Mouse (Mus musculus) lung, embryonic 16.5 days (tissue): ENCODE measurements around the gene Vangl1. TPM values are rescaled to one million over a fixed set of nuclear protein-coding genes. Genes with fewer than 3 reads are reported as not detected.
A peak's percentile ranks its signal among the peaks of the same experiment; 100 is the strongest.

Source experiments
- ATAC-seq: fragments of 200-750 bp; cut with Nextera tagmentation; 2 replicates; pipeline ENCODE4 v1.8.0; 2017; ENCODE audit warnings: low read depth, mild to moderate bottlenecking, moderate library complexity
- H3K27ac ChIP-seq: fragments of 300-500 bp; sonication (generic); 2 replicates; pipeline ENCODE4 v1.5.1; 2014; ENCODE audit warnings: mild to moderate bottlenecking, control low read depth, low read length
- H3K27me3 ChIP-seq: fragments of 300-500 bp; sonication (generic); 2 replicates; pipeline ENCODE4 v1.6.1; 2014; ENCODE audit warnings: low read depth, low read length, mixed read lengths; ENCODE audit not compliant: control insufficient read depth, insufficient read depth
- H3K36me3 ChIP-seq: fragments of 300-500 bp; sonication (generic); 2 replicates; pipeline ENCODE4 v1.6.1; 2014; ENCODE audit warnings: low read length; ENCODE audit not compliant: control insufficient read depth, insufficient read depth
- H3K4me1 ChIP-seq: fragments of 300-500 bp; sonication (generic); replicated peaks from 2 replicates; pipeline ENCODE4 v1.6.1; 2014; ENCODE audit warnings: low read length, mixed read lengths; ENCODE audit not compliant: control insufficient read depth, insufficient read depth
- H3K4me2 ChIP-seq: fragments of 300-500 bp; sonication (generic); 2 replicates; pipeline ENCODE4 v1.6.1; 2014; ENCODE audit warnings: low read depth, low read length, control low read depth
- H3K4me3 ChIP-seq: fragments of 300-500 bp; sonication (generic); 2 replicates; pipeline ENCODE4 v1.5.1; 2014; ENCODE audit warnings: mild to moderate bottlenecking, low read length, control low read depth
- H3K9ac ChIP-seq: fragments of 300-500 bp; sonication (generic); 2 replicates; pipeline ENCODE4 v1.6.1; 2014; ENCODE audit warnings: low read length, control low read depth
- H3K9me3 ChIP-seq: fragments of 300-500 bp; sonication (generic); 2 replicates; pipeline ENCODE4 v1.6.1; 2016; ENCODE audit warnings: low read length; ENCODE audit not compliant: control insufficient read depth
- WGBS: fragments of 180-500 bp; shearing (Covaris S2); extraction: QIAGEN DNeasy Blood & Tissue Kit; methylation state at CpG from one replicate; pipeline ENCODE4 v1.1.7; 2014; 5-methylcytosine and 5-hydroxymethylcytosine counted together
- polyA plus RNA-seq: library from polyadenylated mRNA; unstranded; fragments of >200 nt; fragmentation: Nextera tagmentation; extraction: Ambion mirVana; gene quantifications from 2 replicates; pipeline ENCODE4 v1.2.1, GENCODE M21; 2015

The Vangl1 gene
- polyA plus RNA-seq, 1 experiment from 2014 or later = 28.4 TPM

- Histone ChIP-seq H3K4me1 (peaks cover 15% of the 10 kb centered on the region), H3K36me3 (peaks cover 21% of the 10 kb centered on the region), H3K4me3 (no peak overlapping the region), H3K9me3 (no peaks in the 10 kb centered on the region), H3K9ac (no peak overlapping the region), H3K27me3 (no peaks in the 10 kb centered on the region), H3K4me2 (no peak overlapping the region), H3K27ac (no peak overlapping the region)
- no peak for ATAC-seq
- WGBS = 81% methylated on average over 6 of the region's 6 CpGs
Measured at GRCm38 (mm10) chr3:102157652-102158051, 46.8 kb downstream of the Vangl1 start.

DNA sequence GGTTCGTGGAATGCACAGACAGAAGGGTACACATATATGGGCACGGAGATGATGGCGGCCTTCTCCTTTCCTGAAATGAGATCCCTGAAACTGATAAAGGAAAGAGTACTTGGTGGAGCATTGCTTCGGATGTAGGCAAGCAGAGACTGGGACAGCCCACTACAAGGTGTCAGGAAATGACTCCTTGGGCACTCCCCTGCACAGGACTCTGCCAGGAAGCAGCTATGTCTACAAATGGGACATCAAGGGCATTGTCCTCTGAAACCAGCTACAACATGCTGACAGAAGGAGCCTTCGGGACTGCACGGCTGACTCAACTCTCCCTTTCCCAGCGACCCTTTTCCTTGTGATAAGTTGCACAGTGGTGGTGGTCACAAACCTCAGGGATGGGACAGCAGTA lies 47.8 kb downstream of the Vangl1 start:
- Histone ChIP-seq H3K36me3 (peaks cover 18% of the 10 kb centered on the region), H3K27ac (0 out of 2 replicates have a peak overlapping the region, but pooled peaks have one; percentile 29), H3K4me2 (no peak overlapping the region), H3K4me1 (peaks cover 17% of the 10 kb centered on the region), H3K4me3 (no peak overlapping the region), H3K27me3 (no peaks in the 10 kb centered on the region), H3K9me3 (no peaks in the 10 kb centered on the region), H3K9ac (no peak overlapping the region)
- 72% methylated on average over 7 of the region's 7 CpGs for WGBS
- ATAC-seq = no peak

DNA sequence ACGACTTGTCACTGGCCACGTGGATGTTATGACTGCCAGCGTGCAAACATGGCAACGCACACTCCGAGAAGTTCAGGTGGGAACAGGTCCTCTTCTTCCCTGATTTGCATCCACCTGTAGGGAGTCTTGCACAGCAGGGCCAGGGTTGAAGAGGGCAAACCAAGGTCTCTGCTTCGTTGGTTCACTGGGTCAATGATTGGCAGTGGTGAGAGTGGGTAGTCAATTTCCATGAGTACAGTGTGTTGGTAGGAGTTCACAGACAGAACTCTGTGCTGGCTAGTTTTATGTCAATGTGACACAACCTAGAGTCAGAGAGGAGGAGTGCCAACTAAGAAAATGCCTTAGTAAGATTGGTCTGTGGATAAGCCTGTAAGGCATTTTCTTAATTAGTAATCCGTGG lies 50.4 kb downstream of the Vangl1 start:
- Histone ChIP-seq H3K4me2 (no peak overlapping the region), H3K27me3 (no peaks in the 10 kb centered on the region), H3K36me3 (peaks cover 8% of the 10 kb centered on the region; the same call in 1 of the 2 replicates), H3K9ac (no peak overlapping the region), H3K9me3 (no peaks in the 10 kb centered on the region), H3K27ac (no peak overlapping the region), H3K4me3 (no peak overlapping the region), H3K4me1 (peaks cover 16% of the 10 kb centered on the region)
- 72% methylated on average over 7 of the region's 7 CpGs for WGBS
- no peak for ATAC-seq

GRCm38 (mm10) chr3:102152872-102153271 lies 51.6 kb downstream of the Vangl1 start:
- Histone ChIP-seq H3K4me2 (peak overlapping the region; percentile 33), H3K4me3 (peak overlapping the region; percentile 8; the same call in 1 of the 2 replicates), H3K27me3 (no peaks in the 10 kb centered on the region), H3K9ac (peak overlapping the region; percentile 56), H3K27ac (peak overlapping the region; percentile 91), H3K36me3 (peaks cover 8% of the 10 kb centered on the region; the same call in 1 of the 2 replicates), H3K4me1 (peaks cover 15% of the 10 kb centered on the region), H3K9me3 (no peaks in the 10 kb centered on the region)
- 26% methylated on average over 4 of the region's 4 CpGs for WGBS
- ATAC-seq = peak; percentile 83

- Histone ChIP-seq H3K4me3 (peak overlapping the region; percentile 8; the same call in 1 of the 2 replicates), H3K36me3 (peaks cover 4% of the 10 kb centered on the region; the same call in 1 of the 2 replicates), H3K4me1 (peaks cover 15% of the 10 kb centered on the region), H3K27ac (peak overlapping the region; percentile 91), H3K9me3 (no peaks in the 10 kb centered on the region), H3K27me3 (no peaks in the 10 kb centered on the region), H3K9ac (peak overlapping the region; percentile 56), H3K4me2 (peak overlapping the region; percentile 33)
- 43% methylated on average over 4 of the region's 4 CpGs for WGBS
- ATAC-seq = peak; percentile 20
Measured at GRCm38 (mm10) chr3:102152471-102152870, 52.0 kb downstream of the Vangl1 start.

DNA sequence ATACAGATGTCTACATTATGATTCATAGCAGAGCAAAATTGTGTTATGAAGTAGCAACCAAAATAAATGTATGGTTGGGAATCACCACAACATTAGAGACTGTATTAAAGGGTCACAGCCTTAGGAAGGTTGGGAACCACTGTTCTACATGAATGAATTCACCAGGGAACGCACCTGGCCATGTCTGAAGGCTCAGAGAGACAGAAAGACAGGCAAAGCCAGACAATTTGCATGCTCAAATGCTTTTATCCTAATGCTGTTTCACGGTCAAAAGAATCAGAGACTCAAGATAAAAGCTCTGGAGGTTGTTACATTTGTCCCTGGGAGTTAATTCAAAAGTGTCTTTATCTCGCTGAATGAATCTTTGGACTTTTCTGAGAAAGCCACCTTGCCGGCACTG lies 52.6 kb downstream of the Vangl1 start:
- ATAC-seq = no peak
- Histone ChIP-seq H3K9ac (no peak overlapping the region), H3K4me2 (no peak overlapping the region), H3K27me3 (no peaks in the 10 kb centered on the region), H3K36me3 (0 out of 2 replicates have a peak, but pooled peaks cover under 1% of the 10 kb centered on the region), H3K4me1 (peaks cover 15% of the 10 kb centered on the region), H3K4me3 (no peak overlapping the region), H3K27ac (peak overlapping the region; percentile 91; the same call in 1 of the 2 replicates), H3K9me3 (no peaks in the 10 kb centered on the region)
- WGBS = 70% methylated on average over 4 of the region's 4 CpGs

DNA sequence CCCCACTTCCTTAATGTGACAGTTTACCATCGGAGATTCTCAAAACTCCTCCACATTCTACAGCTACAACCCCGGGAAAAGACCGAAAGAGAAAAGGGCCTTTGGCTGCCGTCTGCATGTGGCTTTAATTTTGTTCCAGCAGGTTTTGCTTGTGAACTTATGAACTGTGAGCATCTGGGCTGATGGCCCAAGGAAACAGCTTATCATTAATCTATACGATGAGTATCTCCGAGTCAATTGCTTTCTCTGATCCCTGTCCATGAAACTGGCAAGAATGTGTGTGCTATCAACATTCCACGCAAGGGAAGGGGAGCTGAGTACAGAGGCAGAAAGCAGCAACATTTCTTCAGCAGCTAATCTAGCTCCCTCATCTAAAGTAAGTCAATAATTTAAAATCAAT lies 54.6 kb downstream of the Vangl1 start:
- Histone ChIP-seq H3K4me3 (no peak overlapping the region), H3K36me3 (no peaks in the 10 kb centered on the region), H3K4me2 (no peak overlapping the region), H3K9me3 (no peaks in the 10 kb centered on the region), H3K4me1 (peaks cover 15% of the 10 kb centered on the region), H3K27ac (no peak overlapping the region), H3K27me3 (no peaks in the 10 kb centered on the region), H3K9ac (no peak overlapping the region)
- ATAC-seq = peak; percentile 59
- WGBS = 23% methylated on average over 7 of the region's 7 CpGs

- 82% methylated on average over 4 of the region's 4 CpGs for WGBS
- no peak for ATAC-seq
- Histone ChIP-seq H3K9me3 (no peaks in the 10 kb centered on the region), H3K36me3 (no peaks in the 10 kb centered on the region), H3K4me3 (no peak overlapping the region), H3K27me3 (no peaks in the 10 kb centered on the region), H3K9ac (no peak overlapping the region), H3K4me1 (peaks cover 14% of the 10 kb centered on the region), H3K27ac (no peak overlapping the region), H3K4me2 (no peak overlapping the region)
Measured at GRCm38 (mm10) chr3:102147189-102147588, 57.3 kb downstream of the Vangl1 start.

DNA sequence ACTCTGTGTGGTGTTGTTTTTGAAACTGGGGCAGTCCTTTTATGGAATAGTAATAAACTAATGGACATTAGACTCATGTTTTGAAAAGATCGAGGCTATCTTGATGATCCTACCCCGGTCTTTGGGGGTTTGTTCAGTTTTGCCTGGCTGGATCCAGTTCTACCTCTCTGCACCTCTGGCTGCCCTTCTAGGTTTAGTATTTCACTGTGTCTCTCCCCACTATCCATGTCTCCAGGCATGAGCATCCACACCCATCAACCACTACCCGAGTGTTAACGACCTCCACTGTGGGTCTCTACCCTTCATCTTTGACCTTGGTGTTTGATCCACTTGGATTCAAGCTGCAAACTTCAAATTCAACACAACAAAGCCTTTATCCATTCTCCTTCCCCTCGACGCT lies 58.1 kb downstream of the Vangl1 start:
- no peak overlapping the region for H3K4me3 ChIP-seq
- no peaks in the 10 kb centered on the region for H3K9me3 ChIP-seq
- 87% methylated on average over 6 of the region's 6 CpGs for WGBS
- ATAC-seq = no peak
- no peak overlapping the region for H3K9ac ChIP-seq
- no peaks in the 10 kb centered on the region for H3K36me3 ChIP-seq
- no peak overlapping the region for H3K4me2 ChIP-seq
- H3K27me3 ChIP-seq = no peaks in the 10 kb centered on the region
- peaks cover 14% of the 10 kb centered on the region for H3K4me1 ChIP-seq
- no peak overlapping the region for H3K27ac ChIP-seq
